Mouse (Mus musculus) megakaryocyte, adult 5-6 weeks (primary cell): ENCODE measurements around the gene Rasl10b. TPM values are rescaled to one million over a fixed set of nuclear protein-coding genes. Genes with fewer than 3 reads are reported as not detected.

ENCODE experiments used
- ATAC-seq: 2 replicates; pipeline ENCODE4 v1.8.0; 2016; ENCODE audit warnings: mild to moderate bottlenecking, inconsistent platforms; ENCODE audit not compliant: poor library complexity, severe bottlenecking
- total RNA-seq, 2 experiments: library from RNA; stranded (forward) in 1 of 2; stranded (reverse) in 1 of 2; fragments of 153-499, 151-499 nt in 1 of 2; fragments of 221-1000, 200-1000 nt in 1 of 2; gene quantifications; 2 replicates each; pipeline versions ENCODE4 v1.2.3 to v1.2.4; 2015 to 2017

The Rasl10b gene
- total RNA-seq, 2 experiments from 2014 or later: not detected

DNA sequence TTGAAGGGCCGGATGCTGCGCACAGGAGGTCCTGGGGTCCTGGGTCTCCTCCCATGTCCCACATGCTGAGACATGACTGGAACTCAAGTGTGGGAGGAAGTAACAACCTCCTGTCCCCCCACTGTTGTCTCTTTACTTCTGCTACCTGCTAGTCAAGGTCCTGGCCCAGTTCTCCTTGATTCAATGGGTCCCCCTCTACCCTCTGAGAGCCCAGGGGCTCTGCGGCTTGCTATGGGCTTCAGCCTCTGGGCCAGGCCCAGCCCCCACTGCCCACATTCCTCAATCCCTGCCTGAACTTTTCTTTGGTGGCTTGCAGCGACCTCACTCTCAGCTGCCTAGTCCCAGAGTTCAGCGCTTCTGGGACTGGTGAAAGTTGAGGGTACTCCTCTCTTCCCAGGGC is 20.4 kb downstream of the Rasl10b start, which contains the start of gene Gas2l2:
Gene Gas2l2 (minus strand): TSS at position 101 of the 400 bp plus-strand sequence.
- ATAC-seq: no peak

DNA sequence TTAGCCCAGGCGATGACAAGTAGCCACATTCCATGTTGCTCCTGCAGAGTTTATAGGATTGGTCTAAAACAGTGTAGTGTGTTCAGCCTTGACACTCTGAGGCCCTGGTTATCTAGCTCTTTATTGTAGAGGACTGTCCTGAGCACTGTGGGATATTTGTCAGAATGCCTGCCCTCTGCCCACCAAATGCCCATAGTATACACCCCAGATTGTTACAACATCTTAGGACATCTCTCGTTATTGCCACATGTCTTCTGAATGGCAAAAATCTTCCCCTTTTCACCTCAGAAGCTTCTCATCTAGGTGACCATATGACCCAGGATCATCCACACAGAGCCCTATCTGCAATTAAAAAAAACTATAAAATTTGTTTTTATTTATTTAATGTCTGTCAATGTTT is 23.6 kb downstream of the Rasl10b start:
- peak; percentile 63 for ATAC-seq

DNA sequence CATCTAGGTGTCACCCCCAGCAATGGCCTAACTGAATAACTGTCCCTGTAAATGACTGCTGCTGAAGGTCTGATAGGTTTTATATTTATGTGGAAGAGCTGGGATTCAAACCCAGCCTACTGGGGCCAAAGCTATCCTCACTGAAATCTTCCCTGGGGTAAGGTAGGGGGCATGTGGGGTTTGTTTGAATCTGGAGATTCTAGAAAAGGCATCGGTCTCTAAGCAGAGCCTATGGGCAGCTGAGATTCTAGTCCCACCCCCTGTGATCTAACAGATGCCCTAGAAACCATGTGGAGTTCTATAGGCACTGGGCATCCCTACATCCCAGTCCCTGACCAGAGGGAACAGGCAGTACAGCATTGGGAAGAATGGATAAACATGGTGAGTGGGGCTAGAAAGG is 28.4 kb downstream of the Rasl10b start, which contains the start of gene 1700020L24Rik:
Gene 1700020L24Rik (plus strand): TSS at position 301 of the 400 bp plus-strand sequence.
- ATAC-seq: no peak

DNA sequence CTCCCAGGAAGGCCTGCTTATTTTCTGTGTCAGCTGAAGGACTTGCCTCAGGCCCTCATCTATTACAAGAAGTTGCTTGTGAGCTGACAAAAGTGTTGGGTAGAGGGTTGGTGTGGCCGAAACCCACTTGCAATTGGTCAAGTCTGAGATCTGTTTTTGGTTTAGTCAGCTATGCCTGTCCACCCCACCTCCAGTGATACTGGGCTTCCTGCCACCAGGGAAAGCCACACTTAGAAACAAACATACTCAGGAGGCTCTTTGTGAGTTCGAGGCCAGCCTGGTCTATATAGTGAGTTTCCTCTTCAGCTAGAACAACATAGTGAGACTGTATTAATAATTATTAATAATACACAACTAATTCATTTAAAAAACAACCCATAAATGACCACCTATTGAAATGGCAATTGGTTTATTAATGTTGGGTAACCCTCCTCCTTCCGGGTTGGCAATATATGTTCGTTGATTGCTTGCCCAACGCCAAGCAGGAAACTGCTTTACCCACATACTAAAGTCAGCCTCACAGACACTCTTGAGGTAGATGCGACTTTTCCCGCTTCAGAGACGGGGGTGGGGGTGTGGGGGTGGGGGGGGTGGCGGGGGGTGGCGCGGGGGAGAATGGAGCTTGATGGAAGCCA is 30.6 kb downstream of the Rasl10b start:
- peak; percentile 34 for ATAC-seq

DNA sequence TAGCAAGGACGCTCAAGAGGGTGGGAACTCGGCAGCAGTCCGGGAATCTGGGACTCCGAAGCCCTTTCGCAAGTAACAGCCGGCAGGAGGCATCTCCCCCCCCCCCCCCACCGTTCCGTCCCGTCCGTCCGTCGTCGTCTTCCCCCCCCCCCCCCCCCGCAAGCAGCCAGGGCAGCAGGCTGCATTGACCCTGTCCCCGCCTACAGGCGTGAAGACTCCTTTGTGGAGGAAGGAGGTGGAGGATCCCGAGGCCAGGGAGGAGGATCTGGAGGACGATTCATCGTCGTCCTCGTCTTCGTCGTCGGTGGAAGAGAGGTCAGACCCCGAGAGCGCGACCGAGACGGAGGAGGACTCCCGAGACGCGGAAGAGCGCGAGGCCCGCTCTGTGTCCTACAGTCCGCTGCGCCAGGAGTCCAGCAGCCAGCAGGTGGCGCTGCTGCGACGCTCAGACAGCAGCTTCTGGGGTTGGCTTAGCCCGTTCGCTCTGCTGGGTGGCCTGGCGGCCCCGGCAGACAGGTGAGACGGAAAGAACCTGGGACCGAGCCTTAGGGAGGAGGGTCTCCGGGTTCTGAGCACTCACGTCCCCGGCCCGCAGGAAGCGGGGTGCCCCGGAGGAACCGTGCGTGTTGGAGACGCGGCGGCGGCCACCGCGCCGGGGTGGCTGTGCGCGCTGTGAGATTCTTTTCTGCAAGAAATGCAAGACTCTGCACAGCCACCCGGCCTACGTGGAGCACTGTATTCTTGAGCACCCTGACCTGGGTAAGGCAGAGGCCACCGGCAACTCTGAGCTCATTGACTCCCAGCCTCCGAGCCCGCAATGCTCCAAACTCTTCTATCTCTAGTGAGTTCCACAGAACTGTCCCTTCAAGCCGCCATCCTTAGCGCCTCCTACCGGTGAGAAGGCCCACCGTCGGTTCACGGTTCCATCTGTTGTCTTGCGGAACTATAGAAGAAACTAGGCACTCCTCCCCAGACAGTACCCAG is 31.4 kb downstream of the Rasl10b start:
- peak; percentile 84 for ATAC-seq

DNA sequence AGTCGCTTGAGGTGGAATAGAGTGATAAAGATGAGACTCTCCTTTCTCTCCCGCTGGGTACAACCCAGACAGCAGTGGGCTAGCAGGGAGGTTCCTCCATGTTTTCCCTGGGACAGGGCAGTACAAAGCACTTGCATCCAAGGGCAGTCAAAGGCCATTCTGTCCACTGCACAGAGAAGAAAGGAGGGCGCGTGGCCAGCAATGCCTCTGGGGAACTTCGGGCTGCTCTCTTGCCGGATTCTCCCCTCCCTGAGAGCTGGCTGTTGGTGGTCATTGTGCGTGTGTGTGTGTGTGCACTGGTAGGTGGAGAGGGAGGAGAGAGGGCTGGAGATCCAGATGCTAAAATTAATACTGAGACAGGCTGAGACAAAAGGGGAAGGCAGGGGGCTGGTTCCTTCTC is 32.3 kb downstream of the Rasl10b start:
- ATAC-seq: no peak

DNA sequence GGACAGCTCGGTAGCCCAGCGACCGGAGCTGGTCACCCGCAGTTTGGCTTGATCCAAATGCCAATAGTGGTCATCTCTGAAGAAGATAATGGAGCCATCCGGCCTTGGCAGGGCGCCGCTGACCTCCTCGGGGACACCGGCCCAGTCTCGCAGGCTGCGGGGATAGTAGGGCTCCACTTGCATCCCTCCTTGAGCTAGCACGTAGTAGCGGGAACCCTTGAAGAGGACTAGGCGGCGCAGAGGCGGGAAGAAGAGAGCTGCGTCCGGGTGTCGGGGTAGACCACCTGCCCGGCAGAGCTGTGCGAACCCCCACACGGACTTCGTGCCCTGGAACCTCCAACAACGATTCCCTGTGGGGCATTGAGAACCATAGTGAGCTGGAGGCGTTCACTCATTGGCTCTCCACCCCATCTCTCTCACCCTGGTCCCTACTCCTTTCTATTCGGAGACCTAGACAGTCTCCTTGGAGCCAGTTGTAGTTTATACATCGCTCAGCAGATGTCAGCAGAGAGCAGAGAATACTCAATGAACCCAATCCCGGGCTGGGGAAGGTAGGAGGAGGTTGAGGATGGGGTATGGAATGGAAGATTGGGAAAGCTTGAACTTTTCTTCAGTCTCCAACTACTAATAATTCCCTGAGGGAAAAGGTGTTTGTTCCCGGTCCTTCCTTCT is 33.8 kb downstream of the Rasl10b start:
- ATAC-seq: peak; percentile 36

DNA sequence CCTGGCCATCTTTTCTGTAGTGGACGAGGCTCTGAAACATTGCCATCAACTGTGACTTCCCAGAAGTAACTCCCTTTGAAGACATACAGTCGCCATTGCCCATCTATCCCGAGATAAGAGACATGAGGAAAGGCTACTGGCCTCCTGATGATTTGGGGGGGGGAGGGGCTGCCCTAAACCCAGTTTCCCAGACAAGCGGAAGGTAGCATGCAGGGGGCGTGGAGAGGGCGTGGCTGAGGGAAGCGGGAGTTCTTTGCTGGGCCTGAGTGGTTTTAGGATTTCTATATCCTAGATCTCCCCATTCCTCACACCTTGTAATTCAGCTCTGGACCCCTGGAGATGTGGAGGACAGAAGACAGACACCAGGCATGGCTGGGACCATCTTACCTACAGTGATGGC is 34.9 kb downstream of the Rasl10b start:
- ATAC-seq: no peak

DNA sequence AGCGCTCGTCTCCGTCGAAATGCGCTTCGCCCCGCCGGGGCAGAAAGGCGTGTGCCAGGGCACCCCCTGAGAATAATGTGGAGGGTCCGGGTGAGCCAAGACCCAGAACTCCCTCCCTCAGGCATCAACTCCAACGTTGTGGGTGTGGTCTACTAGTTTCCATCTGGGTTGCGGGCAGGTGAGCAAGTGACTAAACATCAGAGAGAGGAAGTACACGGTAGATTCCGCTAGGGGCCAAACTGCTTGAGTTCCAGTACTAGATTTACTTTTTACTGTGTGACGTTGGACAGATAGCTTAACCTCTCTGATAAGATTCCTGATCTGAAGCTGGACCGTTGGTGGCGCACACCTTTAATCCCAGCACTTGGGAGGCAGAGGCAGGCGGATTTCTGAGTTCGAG is 36.1 kb downstream of the Rasl10b start:
- peak; percentile 31; the same call in 1 of the 2 replicates for ATAC-seq

DNA sequence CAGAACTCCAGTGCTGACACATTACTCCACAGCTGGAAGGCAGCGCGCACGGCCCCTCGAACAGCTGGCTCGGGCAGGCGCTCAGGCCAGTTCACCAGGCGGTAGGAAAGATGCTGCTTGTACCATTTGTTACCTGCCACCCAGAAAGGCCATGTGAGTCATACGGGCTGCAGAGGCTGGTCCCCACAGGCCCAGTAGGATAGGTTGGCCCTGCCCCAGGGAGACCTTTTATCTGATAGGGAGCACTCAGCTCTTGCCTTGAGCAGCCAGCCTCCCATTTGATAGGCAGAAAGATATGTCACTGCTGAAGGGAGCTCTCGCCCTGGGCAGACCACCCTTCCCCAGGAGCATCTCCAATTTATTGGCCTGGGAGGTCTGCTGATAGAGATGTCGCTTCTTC is 38.7 kb downstream of the Rasl10b start:
- ATAC-seq: no peak

DNA sequence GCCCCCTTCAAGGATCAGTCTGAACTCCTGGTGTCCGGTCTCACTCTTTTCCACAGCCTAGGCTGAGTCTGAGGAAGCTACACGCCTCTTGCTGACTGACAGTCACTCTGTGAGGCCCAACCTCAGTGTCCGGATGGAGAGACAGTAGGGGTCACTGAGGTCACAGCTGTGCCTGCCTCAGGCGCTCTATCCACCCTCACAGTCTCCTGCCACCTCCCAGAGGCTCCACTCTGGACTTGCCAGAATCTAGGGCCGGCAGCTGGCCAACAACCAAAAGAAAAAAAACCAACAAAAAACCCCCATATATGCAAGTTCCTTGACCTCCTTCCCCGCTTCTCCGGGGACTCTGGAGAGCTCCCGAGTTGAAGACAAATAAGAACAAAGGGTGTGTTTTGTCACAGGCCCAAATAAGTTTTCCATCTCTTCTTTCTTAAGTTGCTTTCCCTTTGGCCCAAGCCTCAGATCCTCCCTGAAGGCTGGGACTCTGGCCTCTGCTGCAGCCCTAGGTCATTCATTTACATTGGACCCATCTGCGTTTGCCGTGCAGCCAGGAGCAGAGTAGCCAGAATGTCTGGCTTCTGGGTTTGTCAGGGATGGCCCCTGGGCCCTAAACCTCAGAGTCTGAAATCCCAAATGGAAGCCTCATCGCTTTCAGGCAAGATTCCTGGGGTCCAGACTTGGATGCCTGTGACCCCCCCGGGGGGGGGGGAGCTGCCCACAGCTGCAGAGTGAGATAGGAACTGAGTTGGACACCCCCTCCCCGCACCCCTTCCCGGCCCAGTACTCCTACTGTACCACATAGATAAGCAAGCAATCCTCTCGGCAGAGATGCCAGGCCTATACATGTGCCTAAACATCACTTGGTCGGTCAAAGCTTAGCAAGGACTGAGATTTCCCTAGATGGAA is 39.3 kb downstream of the Rasl10b start:
- no peak for ATAC-seq

GRCm38 (mm10) chr11:83448927-83449236 is 39.9 kb downstream of the Rasl10b start:
- no peak for ATAC-seq

DNA sequence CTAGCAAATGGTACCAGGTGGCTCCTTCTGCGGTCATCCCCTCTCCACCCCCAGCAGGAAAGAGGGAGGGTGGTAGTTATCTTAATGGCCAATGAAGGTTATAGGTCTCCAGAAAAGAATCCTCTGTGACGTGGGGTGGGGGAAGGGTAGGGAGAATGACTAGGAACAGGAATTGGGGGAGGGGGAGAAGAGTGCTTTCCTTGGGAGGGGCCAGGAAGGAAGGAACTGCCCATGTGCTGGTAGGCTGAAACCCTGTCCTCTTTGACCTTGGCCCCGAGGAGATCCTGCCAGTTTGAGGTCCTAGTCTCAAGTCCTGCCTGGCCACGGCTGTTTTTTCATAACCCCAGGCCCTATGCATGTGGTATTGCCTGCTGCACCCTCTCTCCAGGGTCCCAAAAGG is 40.4 kb downstream of the Rasl10b start:
- ATAC-seq: no peak

- ATAC-seq: no peak
Measured at GRCm38 (mm10) chr11:83450550-83450949, 41.6 kb downstream of the Rasl10b start.

DNA sequence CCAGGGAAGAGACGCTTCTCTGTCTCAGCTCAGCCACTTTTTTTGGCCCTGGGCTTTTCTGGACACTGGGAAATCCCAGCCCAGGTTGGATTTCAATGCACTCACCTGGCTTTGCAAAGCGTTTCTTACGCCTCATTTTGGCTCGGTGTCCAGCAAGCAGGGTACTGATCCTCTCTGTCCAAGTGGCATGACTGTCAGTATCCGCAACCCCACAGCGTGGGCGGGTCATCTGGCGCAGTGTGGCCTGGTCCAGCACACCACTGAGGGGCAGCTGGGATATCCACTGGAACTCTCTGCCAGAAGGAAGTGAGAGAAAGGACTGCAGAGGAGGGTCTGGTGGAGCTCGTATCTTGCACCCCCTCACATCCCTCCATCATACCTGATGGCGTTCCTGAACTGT is 42.3 kb downstream of the Rasl10b start:
- ATAC-seq: no peak

- ATAC-seq: no peak
Measured at GRCm38 (mm10) chr11:83454548-83454947, 45.6 kb downstream of the Rasl10b start.

GRCm38 (mm10) chr11:83455608-83456007 is 46.7 kb downstream of the Rasl10b start:
- no peak for ATAC-seq

GRCm38 (mm10) chr11:83457257-83457656 is 48.3 kb downstream of the Rasl10b start:
- ATAC-seq: no peak

DNA sequence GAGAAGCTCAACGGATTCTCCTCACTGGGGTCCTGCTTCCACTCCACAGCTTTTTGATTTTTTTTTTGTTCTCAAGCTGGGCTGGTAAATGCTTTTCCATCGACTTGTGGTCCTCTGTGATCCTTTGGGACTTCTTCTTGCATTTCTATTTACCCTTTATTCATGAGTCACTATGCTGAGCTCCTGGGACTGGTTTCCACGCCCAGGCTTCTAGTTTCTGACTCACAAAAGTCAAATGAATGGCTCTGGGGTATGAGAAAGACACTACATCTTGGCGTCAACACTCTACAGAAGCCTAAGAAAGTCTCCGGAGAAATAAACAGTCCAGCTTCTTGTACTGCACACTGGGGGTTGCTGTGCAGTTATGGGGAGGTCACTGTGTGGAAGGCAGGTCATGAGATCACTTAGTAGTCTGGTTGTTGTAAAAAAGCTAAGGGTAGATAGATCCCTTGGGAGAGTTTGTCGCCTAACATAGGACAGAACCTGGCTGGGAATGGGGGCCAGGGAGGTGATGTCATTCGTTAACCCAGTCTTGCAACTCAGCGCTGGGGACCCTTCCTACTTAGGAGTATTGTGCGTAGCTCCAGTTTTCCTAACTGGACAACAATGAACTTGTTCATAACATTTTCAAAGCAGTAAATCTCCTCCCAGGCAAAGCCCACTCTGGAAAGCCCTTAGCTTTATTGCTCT is 49.1 kb downstream of the Rasl10b start:
- no peak for ATAC-seq
